Mouse (Mus musculus): ENCODE data around the gene Ctnnbip1. TPM values are rescaled to one million over a fixed set of nuclear protein-coding genes. Genes with fewer than 3 reads are reported as not detected.

Gene Ctnnbip1
- polyA plus RNA-seq, 1 experiment from 2014 or later, result 95.3 TPM

GRCm38 (mm10) chr4:149568622-149569021 is 50.6 kb downstream of the Ctnnbip1 start:
- no peak for ATAC-seq (ENCODE audit: low FRiP score, low TSS enrichment)
- Histone ChIP-seq H3K4me1 (ENCODE audit: control insufficient read depth, insufficient read depth, low read length) (peaks cover 14% of the 10 kb centered on the region; the same call in 1 of the 2 replicates), H3K36me3 (ENCODE audit: control insufficient read depth, insufficient read depth, low read length) (no peaks in the 10 kb centered on the region), H3K4me2 (ENCODE audit: low read length) (no peak overlapping the region), H3K9me3 (ENCODE audit: control insufficient read depth, low read length) (no peaks in the 10 kb centered on the region), H3K9ac (replicated peaks; ENCODE audit: low read length) (no peak overlapping the region), H3K4me3 (replicated peaks; ENCODE audit: low read depth, low read length) (no peak overlapping the region), H3K27ac (replicated peaks; ENCODE audit: low read depth, low read length) (no peak overlapping the region), H3K27me3 (ENCODE audit: control insufficient read depth, insufficient read depth, low read length) (no peaks in the 10 kb centered on the region)
- 73% methylated on average over 6 of the region's 6 CpGs for WGBS
- no peak for DNase-seq

- Histone ChIP-seq H3K27ac (replicated peaks; ENCODE audit: low read depth, low read length) (no peak overlapping the region), H3K9ac (replicated peaks; ENCODE audit: low read length) (no peak overlapping the region), H3K4me1 (ENCODE audit: control insufficient read depth, insufficient read depth, low read length) (peaks cover 8% of the 10 kb centered on the region; the same call in 1 of the 2 replicates), H3K36me3 (ENCODE audit: control insufficient read depth, insufficient read depth, low read length) (no peaks in the 10 kb centered on the region), H3K4me2 (ENCODE audit: low read length) (no peak overlapping the region), H3K4me3 (replicated peaks; ENCODE audit: low read depth, low read length) (no peak overlapping the region), H3K27me3 (ENCODE audit: control insufficient read depth, insufficient read depth, low read length) (no peaks in the 10 kb centered on the region), H3K9me3 (ENCODE audit: control insufficient read depth, low read length) (no peaks in the 10 kb centered on the region)
- 87% methylated on average over 6 of the region's 6 CpGs for WGBS
- ATAC-seq (ENCODE audit: low FRiP score, low TSS enrichment), result no peak
- no peak for DNase-seq
These were observed 51.9 kb downstream of the Ctnnbip1 start for GRCm38 (mm10) chr4:149569781-149570497.

GRCm38 (mm10) chr4:149570498-149570863 is 52.4 kb downstream of the Ctnnbip1 start:
- Histone ChIP-seq H3K4me3 (replicated peaks; ENCODE audit: low read depth, low read length) (no peak overlapping the region), H3K4me2 (ENCODE audit: low read length) (no peak overlapping the region), H3K36me3 (ENCODE audit: control insufficient read depth, insufficient read depth, low read length) (no peaks in the 10 kb centered on the region), H3K9ac (replicated peaks; ENCODE audit: low read length) (no peak overlapping the region), H3K27ac (replicated peaks; ENCODE audit: low read depth, low read length) (no peak overlapping the region), H3K9me3 (ENCODE audit: control insufficient read depth, low read length) (no peaks in the 10 kb centered on the region), H3K27me3 (ENCODE audit: control insufficient read depth, insufficient read depth, low read length) (no peaks in the 10 kb centered on the region), H3K4me1 (ENCODE audit: control insufficient read depth, insufficient read depth, low read length) (0 out of 2 replicates have a peak, but pooled peaks cover 5% of the 10 kb centered on the region)
- DNase-seq, result no peak
- ATAC-seq (ENCODE audit: low FRiP score, low TSS enrichment), result no peak
- 74% methylated on average over 4 of the region's 4 CpGs for WGBS

- Histone ChIP-seq H3K4me3 (replicated peaks; ENCODE audit: low read depth, low read length) (no peak overlapping the region), H3K27me3 (ENCODE audit: control insufficient read depth, insufficient read depth, low read length) (no peaks in the 10 kb centered on the region), H3K4me1 (ENCODE audit: control insufficient read depth, insufficient read depth, low read length) (0 out of 2 replicates have a peak, but pooled peaks cover 5% of the 10 kb centered on the region), H3K9me3 (ENCODE audit: control insufficient read depth, low read length) (no peaks in the 10 kb centered on the region), H3K9ac (replicated peaks; ENCODE audit: low read length) (no peak overlapping the region), H3K27ac (replicated peaks; ENCODE audit: low read depth, low read length) (no peak overlapping the region), H3K4me2 (ENCODE audit: low read length) (no peak overlapping the region), H3K36me3 (ENCODE audit: control insufficient read depth, insufficient read depth, low read length) (no peaks in the 10 kb centered on the region)
- 82% methylated on average over 5 of the region's 5 CpGs for WGBS
- DNase-seq, result no peak
- no peak for ATAC-seq (ENCODE audit: low FRiP score, low TSS enrichment)
These were observed 53.2 kb downstream of the Ctnnbip1 start for GRCm38 (mm10) chr4:149571209-149571608.

GRCm38 (mm10) chr4:149571651-149572149 is 53.7 kb downstream of the Ctnnbip1 start:
- Histone ChIP-seq H3K4me1 (ENCODE audit: control insufficient read depth, insufficient read depth, low read length) (peaks cover 7% of the 10 kb centered on the region; the same call in 1 of the 2 replicates), H3K9me3 (ENCODE audit: control insufficient read depth, low read length) (no peaks in the 10 kb centered on the region), H3K9ac (replicated peaks; ENCODE audit: low read length) (no peak overlapping the region), H3K27ac (replicated peaks; ENCODE audit: low read depth, low read length) (no peak overlapping the region), H3K27me3 (ENCODE audit: control insufficient read depth, insufficient read depth, low read length) (no peaks in the 10 kb centered on the region), H3K36me3 (ENCODE audit: control insufficient read depth, insufficient read depth, low read length) (no peaks in the 10 kb centered on the region), H3K4me3 (replicated peaks; ENCODE audit: low read depth, low read length) (no peak overlapping the region), H3K4me2 (ENCODE audit: low read length) (no peak overlapping the region)
- 60% methylated on average over 8 of the region's 8 CpGs for WGBS
- DNase-seq (no peak), ATAC-seq (ENCODE audit: low FRiP score, low TSS enrichment) (no peak)

GRCm38 (mm10) chr4:149572446-149572845 is 54.4 kb downstream of the Ctnnbip1 start:
- DNase-seq, result no peak
- 24% methylated on average over 5 of the region's 9 CpGs for WGBS
- Histone ChIP-seq H3K4me2 (ENCODE audit: low read length) (no peak overlapping the region), H3K36me3 (ENCODE audit: control insufficient read depth, insufficient read depth, low read length) (no peaks in the 10 kb centered on the region), H3K4me3 (replicated peaks; ENCODE audit: low read depth, low read length) (no peak overlapping the region), H3K9ac (replicated peaks; ENCODE audit: low read length) (no peak overlapping the region), H3K27ac (replicated peaks; ENCODE audit: low read depth, low read length) (no peak overlapping the region), H3K9me3 (ENCODE audit: control insufficient read depth, low read length) (no peaks in the 10 kb centered on the region), H3K4me1 (ENCODE audit: control insufficient read depth, insufficient read depth, low read length) (peaks cover 15% of the 10 kb centered on the region), H3K27me3 (ENCODE audit: control insufficient read depth, insufficient read depth, low read length) (no peaks in the 10 kb centered on the region)
- ATAC-seq (ENCODE audit: low FRiP score, low TSS enrichment), result no peak

GRCm38 (mm10) chr4:149572851-149573250 is 54.8 kb downstream of the Ctnnbip1 start:
- Histone ChIP-seq H3K4me3 (replicated peaks; ENCODE audit: low read depth, low read length) (no peak overlapping the region), H3K9ac (replicated peaks; ENCODE audit: low read length) (no peak overlapping the region), H3K9me3 (ENCODE audit: control insufficient read depth, low read length) (no peaks in the 10 kb centered on the region), H3K27me3 (ENCODE audit: control insufficient read depth, insufficient read depth, low read length) (no peaks in the 10 kb centered on the region), H3K4me1 (ENCODE audit: control insufficient read depth, insufficient read depth, low read length) (peaks cover 16% of the 10 kb centered on the region), H3K27ac (replicated peaks; ENCODE audit: low read depth, low read length) (no peak overlapping the region), H3K4me2 (ENCODE audit: low read length) (no peak overlapping the region), H3K36me3 (ENCODE audit: control insufficient read depth, insufficient read depth, low read length) (no peaks in the 10 kb centered on the region)
- ATAC-seq (ENCODE audit: low FRiP score, low TSS enrichment) (no peak), DNase-seq (no peak)
- WGBS, result 61% methylated on average over 8 of the region's 8 CpGs

- no peak overlapping the region for H3K9ac ChIP-seq (replicated peaks; ENCODE audit: low read length)
- 68% methylated on average over 14 of the region's 14 CpGs for WGBS
- ATAC-seq (ENCODE audit: low FRiP score, low TSS enrichment) (no peak), DNase-seq (no peak)
- H3K27ac ChIP-seq (replicated peaks; ENCODE audit: low read depth, low read length), result no peak overlapping the region
- no peak overlapping the region for H3K4me2 ChIP-seq (ENCODE audit: low read length)
- H3K9me3 ChIP-seq (ENCODE audit: control insufficient read depth, low read length), result no peaks in the 10 kb centered on the region
- no peaks in the 10 kb centered on the region for H3K36me3 ChIP-seq (ENCODE audit: control insufficient read depth, insufficient read depth, low read length)
- no peak overlapping the region for H3K4me3 ChIP-seq (replicated peaks; ENCODE audit: low read depth, low read length)
- H3K4me1 ChIP-seq (ENCODE audit: control insufficient read depth, insufficient read depth, low read length), result peaks cover 23% of the 10 kb centered on the region
- H3K27me3 ChIP-seq (ENCODE audit: control insufficient read depth, insufficient read depth, low read length), result no peaks in the 10 kb centered on the region
These were observed 56.4 kb downstream of the Ctnnbip1 start for GRCm38 (mm10) chr4:149574391-149574821.

- Histone ChIP-seq H3K4me1 (ENCODE audit: control insufficient read depth, insufficient read depth, low read length) (peaks cover 23% of the 10 kb centered on the region), H3K4me3 (replicated peaks; ENCODE audit: low read depth, low read length) (no peak overlapping the region), H3K27me3 (ENCODE audit: control insufficient read depth, insufficient read depth, low read length) (no peaks in the 10 kb centered on the region), H3K9ac (replicated peaks; ENCODE audit: low read length) (no peak overlapping the region), H3K9me3 (ENCODE audit: control insufficient read depth, low read length) (no peaks in the 10 kb centered on the region), H3K36me3 (ENCODE audit: control insufficient read depth, insufficient read depth, low read length) (no peaks in the 10 kb centered on the region), H3K4me2 (ENCODE audit: low read length) (no peak overlapping the region), H3K27ac (replicated peaks; ENCODE audit: low read depth, low read length) (peak overlapping the region; percentile 62)
- ATAC-seq (ENCODE audit: low FRiP score, low TSS enrichment) (no peak), DNase-seq (no peak)
- 73% methylated on average over 9 of the region's 9 CpGs for WGBS
These were observed 58.0 kb downstream of the Ctnnbip1 start for GRCm38 (mm10) chr4:149576061-149576460.
